Mouse (Mus musculus) myocyte (in vitro differentiated cells): ENCODE results near the gene Lekr1.

Source experiments
- CEBPB ChIP-seq: IDR thresholded peaks from 2 replicates; pipeline ENCODE4 v1.6.1; 2011; ENCODE audit warnings: mild to moderate bottlenecking, moderate library complexity; ENCODE audit not compliant: poor library complexity, insufficient read depth, severe bottlenecking
- MYOG ChIP-seq, 3 experiments: IDR thresholded peaks; one replicate each; pipeline ENCODE4 v1.6.1; 2011; ENCODE audit warnings: control low read depth in 2 of 3, low read depth in 2 of 3, mild to moderate bottlenecking in 2 of 3; ENCODE audit not compliant: insufficient read length in 2 of 3, control insufficient read depth in 1 of 3, insufficient read depth in 1 of 3
- POLR2A ChIP-seq: IDR thresholded peaks from one replicate; pipeline ENCODE4 v1.6.1; 2011; ENCODE audit warnings: low read depth, mild to moderate bottlenecking, control low read depth, moderate library complexity; ENCODE audit not compliant: insufficient read length
- TCF12 ChIP-seq: IDR thresholded peaks from one replicate; pipeline ENCODE4 v1.6.1; 2011; ENCODE audit warnings: mild to moderate bottlenecking, control low read depth; ENCODE audit not compliant: poor library complexity, insufficient read depth, severe bottlenecking
- USF1 ChIP-seq: IDR thresholded peaks from one replicate; pipeline ENCODE4 v1.6.1; 2011; ENCODE audit warnings: low read depth, mild to moderate bottlenecking, control low read depth, moderate library complexity

- TF ChIP-seq CEBPB (no peak), MYOG (IDR thresholded peaks at IDR 0.05; ENCODE audit: control insufficient read depth in 1 of 3, insufficient read depth in 1 of 3, insufficient read length in 2 of 3, low read depth in 2 of 3) (peak in 2 of 3 experiments; percentile 73 to 77), TCF12 (no peak), POLR2A (no peak), USF1 (no peak)
Measured at GRCm38 (mm10) chr3:65670216-65670615, 4.2 kb downstream of the Lekr1 start.
